Mouse (Mus musculus) hindbrain, embryonic 16.5 days (tissue): ENCODE data around the gene Sh3bgrl3. TPM values are rescaled to one million over a fixed set of nuclear protein-coding genes. Genes with fewer than 3 reads are reported as not detected.
"Not testable (repeated sequence)": the region's sequence is repeated elsewhere in the genome, so short reads cannot be mapped to it uniquely, and the experiment has no call there.

Source experiments
- ATAC-seq: fragments of 200-750 bp; cut with Nextera tagmentation; 2 replicates; pipeline ENCODE4 v1.8.0; 2017; ENCODE audit warnings: moderate TSS enrichment, moderate library complexity
- H3K27ac ChIP-seq: fragments of 300-500 bp; sonication (generic); 2 replicates; pipeline ENCODE4 v1.5.1; 2014; ENCODE audit warnings: low read depth, mild to moderate bottlenecking, control low read depth, low read length, moderate library complexity
- H3K27me3 ChIP-seq: fragments of 300-500 bp; sonication (generic); replicated peaks from 2 replicates; pipeline ENCODE4 v1.6.1; 2014; ENCODE audit warnings: low read length; ENCODE audit not compliant: control insufficient read depth, insufficient read depth
- H3K36me3 ChIP-seq: fragments of 300-500 bp; sonication (generic); 2 replicates; pipeline ENCODE4 v1.6.1; 2014; ENCODE audit warnings: mild to moderate bottlenecking, low read length, moderate library complexity, mixed read lengths; ENCODE audit not compliant: control insufficient read depth, insufficient read depth
- H3K4me1 ChIP-seq: fragments of 300-500 bp; sonication (generic); 2 replicates; pipeline ENCODE4 v1.6.1; 2014; ENCODE audit warnings: low read depth, low read length; ENCODE audit not compliant: control insufficient read depth, insufficient read depth
- H3K4me2 ChIP-seq: fragments of 300-500 bp; sonication (generic); 2 replicates; pipeline ENCODE4 v1.6.1; 2014; ENCODE audit warnings: mild to moderate bottlenecking, low read length, control low read depth, moderate library complexity
- H3K4me3 ChIP-seq: fragments of 300-500 bp; sonication (generic); 2 replicates; pipeline ENCODE4 v1.5.1; 2014; ENCODE audit warnings: mild to moderate bottlenecking, low read length, control low read depth, moderate library complexity
- H3K9ac ChIP-seq: fragments of 300-500 bp; sonication (generic); 2 replicates; pipeline ENCODE4 v1.6.1; 2014; ENCODE audit warnings: low read depth, mild to moderate bottlenecking, control low read depth, low read length, moderate library complexity
- H3K9me3 ChIP-seq: fragments of 300-500 bp; sonication (generic); 2 replicates; pipeline ENCODE4 v1.6.1; 2014; ENCODE audit warnings: mild to moderate bottlenecking, low read length, moderate library complexity; ENCODE audit not compliant: control insufficient read depth
- WGBS: fragments of 180-500 bp; shearing (Covaris S2); extraction: QIAGEN DNeasy Blood & Tissue Kit; methylation state at CpG from one replicate; pipeline ENCODE4 v1.1.7; 2014; 5-methylcytosine and 5-hydroxymethylcytosine counted together
- polyA plus RNA-seq: library from polyadenylated mRNA; unstranded; fragments of >200 nt; fragmentation: Nextera tagmentation; extraction: Ambion mirVana; gene quantifications from 2 replicates; pipeline ENCODE4 v1.2.1, GENCODE M21; 2015

Gene Sh3bgrl3
- polyA plus RNA-seq, result 467 and 509 TPM in 2 replicates

- H3K4me3 ChIP-seq, result peak within 1 kb of the TSS; percentile 87
- peak within 1 kb of the TSS; percentile 89 for H3K9ac ChIP-seq
- peak within 1 kb of the TSS; percentile 92 for H3K4me2 ChIP-seq
- peak; percentile 96 for ATAC-seq
- peaks cover 24% of the 10 kb centered on the region for H3K4me1 ChIP-seq
- no peaks in the 10 kb centered on the region for H3K27me3 ChIP-seq
- WGBS, result under 1% methylated on average over 30 of the region's 50 CpGs
- peak within 1 kb of the TSS; percentile 82 for H3K27ac ChIP-seq
- H3K9me3 ChIP-seq, result no peaks in the 10 kb centered on the region
- no peaks in the 10 kb centered on the region for H3K36me3 ChIP-seq
Measured at GRCm38 (mm10) chr4:134128221-134128982, at the start of gene Sh3bgrl3. Sh3bgrl3 (minus strand) TSS chr4:134128789.

GRCm38 (mm10) chr4:134172391-134172790 is 43.8 kb upstream of the Sh3bgrl3 start:
- 0 out of 2 replicates have a peak, but pooled peaks cover 2% of the 10 kb centered on the region for H3K36me3 ChIP-seq
- no peak overlapping the region for H3K4me3 ChIP-seq
- 79% methylated on average over 3 of the region's 3 CpGs for WGBS
- no peaks in the 10 kb centered on the region for H3K27me3 ChIP-seq
- no peak overlapping the region for H3K4me2 ChIP-seq
- H3K9ac ChIP-seq, result no peak overlapping the region
- no peaks in the 10 kb centered on the region for H3K4me1 ChIP-seq
- no peak for ATAC-seq
- H3K9me3 ChIP-seq, result no peaks in the 10 kb centered on the region
- no peak overlapping the region for H3K27ac ChIP-seq

- no peaks in the 10 kb centered on the region for H3K27me3 ChIP-seq
- no peaks in the 10 kb centered on the region for H3K9me3 ChIP-seq
- H3K4me1 ChIP-seq, result no peaks in the 10 kb centered on the region
- no peak overlapping the region for H3K4me3 ChIP-seq
- 88% methylated on average over 3 of the region's 3 CpGs for WGBS
- ATAC-seq, result no peak
- peaks cover 2% of the 10 kb centered on the region; the same call in 1 of the 2 replicates for H3K36me3 ChIP-seq
- H3K9ac ChIP-seq, result no peak overlapping the region
- no peak overlapping the region for H3K27ac ChIP-seq
- H3K4me2 ChIP-seq, result no peak overlapping the region
Measured at GRCm38 (mm10) chr4:134166906-134167305, 38.3 kb upstream of the Sh3bgrl3 start.

- no peaks in the 10 kb centered on the region for H3K4me1 ChIP-seq
- no peak overlapping the region for H3K4me3 ChIP-seq
- H3K27me3 ChIP-seq, result no peaks in the 10 kb centered on the region
- H3K36me3 ChIP-seq, result peaks cover 2% of the 10 kb centered on the region; the same call in 1 of the 2 replicates
- H3K9ac ChIP-seq, result no peak overlapping the region
- H3K9me3 ChIP-seq, result no peaks in the 10 kb centered on the region
- no peak overlapping the region for H3K4me2 ChIP-seq
- ATAC-seq, result no peak
- no peak overlapping the region for H3K27ac ChIP-seq
- 87% methylated on average over 3 of the region's 3 CpGs for WGBS
Measured at GRCm38 (mm10) chr4:134165548-134166465, 37.2 kb upstream of the Sh3bgrl3 start.

- Histone ChIP-seq H3K9ac (no peak overlapping the region), H3K27ac (no peak overlapping the region), H3K36me3 (peaks cover 2% of the 10 kb centered on the region; the same call in 1 of the 2 replicates), H3K9me3 (no peaks in the 10 kb centered on the region), H3K4me3 (no peak overlapping the region), H3K4me2 (no peak overlapping the region), H3K27me3 (no peaks in the 10 kb centered on the region), H3K4me1 (no peaks in the 10 kb centered on the region)
- ATAC-seq, result no peak
- 85% methylated on average over 6 of the region's 6 CpGs for whole genome bisulfite sequencing
Measured at GRCm38 (mm10) chr4:134165024-134165423, 36.4 kb upstream of the Sh3bgrl3 start.

- WGBS, result 96% methylated on average over 5 of the region's 6 CpGs
- no peak for ATAC-seq
Measured at GRCm38 (mm10) chr4:134164591-134164990, 36.0 kb upstream of the Sh3bgrl3 start.

GRCm38 (mm10) chr4:134160071-134160470 is 31.5 kb upstream of the Sh3bgrl3 start:
- H3K4me2 ChIP-seq, result peak overlapping the region; percentile 58
- H3K36me3 ChIP-seq, H3K27ac ChIP-seq, H3K4me1 ChIP-seq, H3K27me3 ChIP-seq, H3K9me3 ChIP-seq, ATAC-seq: not testable (repeated sequence)
- peak overlapping the region; percentile 46 for H3K4me3 ChIP-seq
- H3K9ac ChIP-seq, result peak overlapping the region; percentile 45
- WGBS, result 9% methylated on average over 30 of the region's 30 CpGs

More at GRCm38 (mm10) chr4:134164591-134164990, 36.0 kb upstream of the Sh3bgrl3 start:
- no peak overlapping the region for H3K4me3 ChIP-seq
- H3K27ac ChIP-seq, result no peak overlapping the region
- H3K36me3 ChIP-seq, result peaks cover 2% of the 10 kb centered on the region; the same call in 1 of the 2 replicates
- H3K9me3 ChIP-seq, result no peaks in the 10 kb centered on the region
- no peak overlapping the region for H3K9ac ChIP-seq
- no peaks in the 10 kb centered on the region for H3K27me3 ChIP-seq
- no peaks in the 10 kb centered on the region for H3K4me1 ChIP-seq
- no peak overlapping the region for H3K4me2 ChIP-seq

GRCm38 (mm10) chr4:134158774-134159173 is 30.2 kb upstream of the Sh3bgrl3 start:
- H3K27ac ChIP-seq, result no peak overlapping the region
- H3K9ac ChIP-seq, result no peak overlapping the region
- no peaks in the 10 kb centered on the region for H3K4me1 ChIP-seq
- H3K4me2 ChIP-seq, result no peak overlapping the region
- no peaks in the 10 kb centered on the region for H3K27me3 ChIP-seq
- H3K36me3 ChIP-seq, result peaks cover 7% of the 10 kb centered on the region
- H3K9me3 ChIP-seq, result no peaks in the 10 kb centered on the region
- H3K4me3 ChIP-seq, result no peak overlapping the region
- WGBS, result 85% methylated on average over 6 of the region's 6 CpGs
- no peak for ATAC-seq

- Histone ChIP-seq H3K27ac (no peak overlapping the region), H3K9me3 (no peaks in the 10 kb centered on the region), H3K4me1 (no peaks in the 10 kb centered on the region), H3K9ac (no peak overlapping the region), H3K36me3 (peaks cover 9% of the 10 kb centered on the region), H3K4me3 (no peak overlapping the region), H3K27me3 (no peaks in the 10 kb centered on the region), H3K4me2 (no peak overlapping the region)
- 82% methylated on average over 2 of the region's 2 CpGs for WGBS
- no peak for ATAC-seq
Measured at GRCm38 (mm10) chr4:134157558-134157957, 29.0 kb upstream of the Sh3bgrl3 start.
